Mouse (Mus musculus) monocyte, adult 5-6 weeks (primary cell): ENCODE data around the gene Notum. TPM values are rescaled to one million over a fixed set of nuclear protein-coding genes. Genes with fewer than 3 reads are reported as not detected.

Experiments used
- ATAC-seq: fragments of 153-309, 156-312 bp; replicated peaks from 2 replicates; pipeline ENCODE4 v1.8.0; 2017; ENCODE audit warnings: mild to moderate bottlenecking; ENCODE audit not compliant: low TSS enrichment, insufficient number of reproducible peaks, severe bottlenecking, poor library complexity, low FRiP score
- total RNA-seq: library from RNA; stranded (forward); fragments of 200-1000, 200-491, 200-594 nt; gene quantifications from 3 replicates; pipeline ENCODE4 v1.2.3, GENCODE M21; 2017

The Notum gene
- total RNA-seq, 1 experiment from 2014 or later, result not detected

GRCm38 (mm10) chr11:120605667-120606066 lies 55.3 kb downstream of the Notum start:
- ATAC-seq, result no peak

Other genes starting within 250 kb of the Notum start
- 36.2 to 43.1 TPM (median 37.2 TPM) in 3 replicates for gene Nploc4, start 223.5 kb downstream of the Notum start, total RNA-seq
- not detected in 3 replicates for gene Tspan10, start 218.5 kb downstream of the Notum start, total RNA-seq
- 0.29 TPM in 1 of 3 replicates, not detected in the others for gene Pde6g, start 207.7 kb downstream of the Notum start, total RNA-seq
- 3.5 to 6.4 TPM (median 3.9 TPM) in 3 replicates for gene Oxld1, start 203.1 kb downstream of the Notum start, total RNA-seq
- gene Ccdc137, start 203.1 kb downstream of the Notum start, total RNA-seq, result 17.9 to 37.4 TPM (median 25.2 TPM) in 3 replicates
- gene Arl16, start 193.6 kb downstream of the Notum start, total RNA-seq, result 4.8 to 15.5 TPM (median 14.4 TPM) in 3 replicates
- 30.7 to 37.5 TPM (median 32.4 TPM) in 3 replicates for gene Mrpl12, start 176.6 kb downstream of the Notum start, total RNA-seq
- 6.6 to 8.1 TPM (median 7.4 TPM) in 3 replicates for gene Slc25a10, start 169.3 kb downstream of the Notum start, total RNA-seq
- not detected in 3 replicates for gene Gcgr, start 130.5 kb downstream of the Notum start, total RNA-seq
- gene Mcrip1, start 111.4 kb downstream of the Notum start, total RNA-seq, result 13.8 to 21.9 TPM (median 16.9 TPM) in 3 replicates
- not detected in 3 replicates for gene Ppp1r27, start 110.0 kb downstream of the Notum start, total RNA-seq
- gene P4hb, start 87.9 kb downstream of the Notum start, total RNA-seq, result 331 to 434 TPM (median 349 TPM) in 3 replicates
- gene Arhgdia, start 79.6 kb downstream of the Notum start, total RNA-seq, result 163 to 262 TPM (median 173 TPM) in 3 replicates
- 78.4 to 113 TPM (median 112 TPM) in 3 replicates for gene Alyref, start 62.8 kb downstream of the Notum start, total RNA-seq
- 18.5 to 31.2 TPM (median 26.5 TPM) in 3 replicates for gene Anapc11, start 62.8 kb downstream of the Notum start, total RNA-seq
- gene Npb, start 52.7 kb downstream of the Notum start, total RNA-seq, result not detected in 3 replicates
- gene Pcyt2, start 43.2 kb downstream of the Notum start, total RNA-seq, result 26.9 to 43.7 TPM (median 32.9 TPM) in 3 replicates
- 131 to 192 TPM (median 132 TPM) in 3 replicates for gene Sirt7, start 35.9 kb downstream of the Notum start, total RNA-seq
- 28.8 to 34.0 TPM (median 33.8 TPM) in 3 replicates for gene Mafg, start 27.6 kb downstream of the Notum start, total RNA-seq
- 0.57 to 0.58 TPM in 2 of 3 replicates, not detected in the other for gene Pycr1, start 17.4 kb downstream of the Notum start, total RNA-seq
- gene Myadml2, start 13.0 kb downstream of the Notum start, total RNA-seq, result not detected in 3 replicates
- 32.3 to 55.6 TPM (median 50.2 TPM) in 3 replicates for gene Aspscr1, start 11.8 kb upstream of the Notum start, total RNA-seq
- gene Cenpx, start 52.6 kb upstream of the Notum start, total RNA-seq, result 27.0 to 58.3 TPM (median 41.9 TPM) in 3 replicates
- gene Lrrc45, start 52.8 kb upstream of the Notum start, total RNA-seq, result 39.7 to 45.3 TPM (median 41.0 TPM) in 3 replicates
- 7.1 to 9.7 TPM in 2 of 3 replicates, not detected in the other for gene Rac3, start 60.3 kb upstream of the Notum start, total RNA-seq
- 14.8 to 32.2 TPM (median 23.8 TPM) in 3 replicates for gene Dcxr, start 66.1 kb upstream of the Notum start, total RNA-seq
- gene Cbr2, start 70.9 kb upstream of the Notum start, total RNA-seq, result 2.0 TPM in 1 of 3 replicates, not detected in the others
- gene Hmga1b, start 101.6 kb upstream of the Notum start, total RNA-seq, result 2.3 to 66.8 TPM (median 12.5 TPM) in 3 replicates
- gene Rfng, start 123.0 kb upstream of the Notum start, total RNA-seq, result 1.0 to 3.9 TPM (median 1.2 TPM) in 3 replicates
- 55.0 to 59.6 TPM (median 55.7 TPM) in 3 replicates for gene Gps1, start 123.1 kb upstream of the Notum start, total RNA-seq
- 25.1 to 42.4 TPM (median 31.8 TPM) in 3 replicates for gene Dus1l, start 135.2 kb upstream of the Notum start, total RNA-seq
- 13.2 to 26.4 TPM (median 13.5 TPM) in 3 replicates for gene Fasn, start 163.4 kb upstream of the Notum start, total RNA-seq